Mouse (Mus musculus) olfactory bulb, adult 2 months (tissue): Measurements from ENCODE around the gene Gm2000.
"Not testable (repeated sequence)": the region's sequence is repeated elsewhere in the genome, so short reads cannot be mapped to it uniquely, and the experiment has no call there.

ENCODE experiments used
- CTCF ChIP-seq: fragments of 200-500 bp; IDR thresholded peaks from 2 replicates; pipeline ENCODE4 v1.5.1; 2012; ENCODE audit warnings: low read depth, mild to moderate bottlenecking, low read length, moderate library complexity; ENCODE audit not compliant: insufficient read depth
- POLR2A ChIP-seq: fragments of 200-500 bp; IDR thresholded peaks from 2 replicates; pipeline ENCODE4 v1.6.1; 2012; ENCODE audit warnings: mild to moderate bottlenecking, low read depth, low read length, moderate library complexity; ENCODE audit not compliant: insufficient read depth

GRCm38 (mm10) chr1:156400159-156400558 lies 34.3 kb downstream of the Gm2000 start:
- not testable (repeated sequence) for TF ChIP-seq CTCF, POLR2A
